Mouse (Mus musculus) CH12.LX (cell line): Measurements from ENCODE around the gene Lamc1. TPM values are rescaled to one million over a fixed set of nuclear protein-coding genes. Genes with fewer than 3 reads are reported as not detected.

ENCODE experiments used
- DNase-seq: peaks from one replicate; pipeline ENCODE4 v3.0.0-alpha.2; 2013; ENCODE audit errors: extremely low read depth
- H3K27ac ChIP-seq: 2 replicates; pipeline ENCODE4 v1.5.1; 2012; ENCODE audit warnings: low read depth, mild to moderate bottlenecking, control low read depth, moderate library complexity; ENCODE audit not compliant: insufficient read depth
- H3K27me3 ChIP-seq: replicated peaks from 2 replicates; pipeline ENCODE3; 2012; ENCODE audit warnings: inconsistent platforms
- H3K36me3 ChIP-seq, 2 experiments: replicated peaks in 1 of 2; 2 replicates each; pipeline versions ENCODE3 to v1.6.1; 2012; ENCODE audit warnings: inconsistent platforms in 1 of 2, low read length in 1 of 2, mild to moderate bottlenecking in 1 of 2, mixed read lengths in 1 of 2, moderate library complexity in 1 of 2; ENCODE audit not compliant: control insufficient read depth in 1 of 2, insufficient read depth in 1 of 2
- H3K4me1 ChIP-seq, 2 experiments: 2 replicates each; pipeline ENCODE4 v1.6.1; 2012; ENCODE audit warnings: inconsistent platforms in 1 of 2, moderate library complexity in 1 of 2; ENCODE audit not compliant: insufficient read depth in 2 of 2, control insufficient read depth in 1 of 2
- H3K4me2 ChIP-seq: 2 replicates; pipeline ENCODE4 v1.6.1; 2012; ENCODE audit warnings: low read depth, mild to moderate bottlenecking, control low read depth; ENCODE audit not compliant: poor library complexity, insufficient read depth, severe bottlenecking
- H3K4me3 ChIP-seq, 3 experiments: fragments of 150-350 bp in 1 of 3; sonication (generic) in 1 of 3; replicated peaks in 1 of 3; 2 replicates each; pipeline versions ENCODE3 to v1.5.1; 2011 to 2012; ENCODE audit warnings: low read depth in 2 of 3, low read length in 2 of 3, mild to moderate bottlenecking in 2 of 3, moderate library complexity in 2 of 3, control low read depth in 1 of 3, improper control_type of control experiment in 1 of 3, inconsistent platforms in 1 of 3, mixed read lengths in 1 of 3; ENCODE audit not compliant: poor library complexity in 1 of 3
- H3K79me2 ChIP-seq: replicated peaks from 2 replicates; pipeline ENCODE4 v1.6.1; 2012; ENCODE audit warnings: mild to moderate bottlenecking, moderate library complexity; ENCODE audit not compliant: control insufficient read depth, poor library complexity, insufficient read depth, severe bottlenecking; ENCODE audit errors: extremely low read depth
- H3K9ac ChIP-seq: 2 replicates; pipeline ENCODE4 v1.6.1; 2012; ENCODE audit warnings: low read depth, mild to moderate bottlenecking, control low read depth, moderate library complexity; ENCODE audit not compliant: insufficient read depth
- H3K9me3 ChIP-seq: replicated peaks from 2 replicates; pipeline ENCODE3; 2012; ENCODE audit warnings: low read length, inconsistent platforms, mixed read lengths
- ELF1 ChIP-seq: IDR thresholded peaks from 2 replicates; pipeline ENCODE4 v1.6.1; 2014; ENCODE audit warnings: low read depth, mild to moderate bottlenecking, inconsistent platforms, low read length, improper control_type of control experiment
- JUN ChIP-seq: IDR thresholded peaks from 2 replicates; pipeline ENCODE4 v1.6.1; 2011; ENCODE audit warnings: low read depth, mild to moderate bottlenecking, low read length, improper control_type of control experiment, moderate library complexity; ENCODE audit not compliant: insufficient read depth
- JUND ChIP-seq: conservative IDR thresholded peaks from 2 replicates; pipeline ENCODE4 v1.6.1; 2011; ENCODE audit warnings: low read depth, low read length, improper control_type of control experiment
- MXI1 ChIP-seq: IDR thresholded peaks from 2 replicates; pipeline ENCODE4 v1.6.1; 2011; ENCODE audit warnings: mild to moderate bottlenecking, low read depth, low read length, improper control_type of control experiment
- PAX5 ChIP-seq: IDR thresholded peaks from 2 replicates; pipeline ENCODE4 v1.6.1; 2012; ENCODE audit warnings: low read length, inconsistent platforms, mixed read lengths
- UBTF ChIP-seq: IDR thresholded peaks from 2 replicates; pipeline ENCODE4 v1.6.1; 2012; ENCODE audit warnings: low read depth, mild to moderate bottlenecking, inconsistent platforms, low read length, improper control_type of control experiment, moderate library complexity
- ZKSCAN1 ChIP-seq: IDR thresholded peaks from 2 replicates; pipeline ENCODE4 v1.6.1; 2012; ENCODE audit warnings: low read depth, inconsistent platforms, low read length, improper control_type of control experiment, borderline replicate concordance
- dilution Hi-C: fragments of 300-500 bp; cut with MboI; formaldehyde crosslinking; loops from 2 replicates; pipeline ENCODE4 v1.14.3; 2020; ENCODE audit warnings: low sequenced_read_pairs; ENCODE audit not compliant: extremely low pct_unique_long_range_greater_than_20kb, extremely low pct_ligation_motif_present
- in situ Hi-C: fragments of 300-500 bp; cut with MboI; formaldehyde crosslinking; loops from 3 replicates; pipeline ENCODE4 v1.14.3; 2019; ENCODE audit warnings: low sequenced_read_pairs, low pct_ligation_motif_present, low pct_unique_long_range_greater_than_20kb, mixed read lengths
- polyA plus RNA-seq: library from polyadenylated mRNA; unstranded; fragments of >175 nt; gene quantifications from 2 replicates; pipeline ENCODE4 v1.2.1, GENCODE M21; 2012; ENCODE audit warnings: low read depth; ENCODE audit not compliant: insufficient read length
- total RNA-seq, 2 experiments: library from RNA; depleted of rRNA; stranded (reverse); fragments of 300-350 nt in 1 of 2; fragments of >200 nt in 1 of 2; gene quantifications; 2 replicates each; pipeline ENCODE4 v1.2.3; 2012 to 2014

Lamc1 gene
- total and polyA plus RNA-seq, 3 experiments, result 5.7 to 16.7 (median 10.5) TPM

DNA sequence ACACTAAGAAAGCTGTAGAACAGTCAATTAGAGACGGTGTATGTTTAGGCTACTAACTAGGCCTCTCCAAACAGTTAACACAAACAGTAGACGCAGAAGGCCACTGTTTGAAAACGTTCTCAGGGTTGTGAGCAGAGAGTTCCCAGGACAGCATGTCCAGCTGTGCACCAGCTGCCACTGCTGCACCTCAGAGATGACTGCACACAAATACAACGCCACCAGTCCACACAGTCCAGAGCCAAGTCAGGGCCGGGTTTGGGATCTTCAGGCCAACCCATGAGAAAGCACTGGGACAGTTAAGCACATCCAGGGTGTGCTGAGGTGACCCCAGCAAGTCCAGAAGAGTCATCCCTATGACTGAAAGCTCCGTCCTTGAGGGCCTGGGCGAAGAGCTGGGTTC, 67.0 kb downstream of the Lamc1 start:
- in situ Hi-C loops (no loop called here), dilution Hi-C loops (no loop called here)
- TF ChIP-seq MXI1, result no peak
- DNase-seq, result no peak
- Histone ChIP-seq H3K27me3 (no peaks in the 10 kb centered on the region), H3K79me2 (no peaks in the 10 kb centered on the region), H3K4me2 (no peak overlapping the region), H3K9ac (no peak overlapping the region), H3K36me3 (peaks cover 3 to 13% of the 10 kb centered on the region in 2 experiments), H3K27ac (no peak overlapping the region), H3K4me1 (peaks cover 14 to 24% of the 10 kb centered on the region in 2 experiments), H3K4me3 (no peak overlapping the region), H3K9me3 (no peaks in the 10 kb centered on the region)

DNA sequence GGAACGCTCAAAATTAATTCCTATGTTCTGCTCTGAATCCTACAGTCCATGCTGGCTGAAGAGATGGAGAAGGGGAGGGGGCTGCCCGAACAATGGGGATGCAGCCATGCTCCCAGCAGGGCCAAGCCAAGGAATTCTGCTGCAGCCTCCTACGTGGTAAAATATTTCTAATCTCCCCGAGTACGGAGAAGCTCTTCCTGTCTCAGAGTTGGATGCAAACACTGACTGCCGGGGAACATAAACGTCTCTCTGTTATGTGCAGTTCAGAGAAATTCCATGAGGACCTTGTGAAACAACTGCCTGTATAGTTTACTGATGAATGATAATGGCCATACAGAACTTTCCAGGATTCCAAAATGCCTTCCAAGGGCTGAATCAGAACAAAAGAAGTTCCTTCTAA, 67.5 kb downstream of the Lamc1 start:
- in situ Hi-C loops (no loop called here), dilution Hi-C loops (no loop called here)
- no peak overlapping the region for H3K4me2 ChIP-seq
- no peak overlapping the region for H3K9ac ChIP-seq
- H3K27ac ChIP-seq, result no peak overlapping the region
- H3K79me2 ChIP-seq, result no peaks in the 10 kb centered on the region
- H3K4me3 ChIP-seq, result no peak overlapping the region
- H3K4me1 ChIP-seq, result peaks cover 14 to 23% of the 10 kb centered on the region in 2 experiments
- H3K9me3 ChIP-seq, result no peaks in the 10 kb centered on the region
- no peak for DNase-seq
- no peak for TF ChIP-seq ELF1
- TF ChIP-seq PAX5, result no peak
- TF ChIP-seq JUN, result no peak
- no peak for TF ChIP-seq UBTF
- no peaks in the 10 kb centered on the region for H3K27me3 ChIP-seq
- peaks cover 3 to 15% of the 10 kb centered on the region in 2 experiments for H3K36me3 ChIP-seq

DNA sequence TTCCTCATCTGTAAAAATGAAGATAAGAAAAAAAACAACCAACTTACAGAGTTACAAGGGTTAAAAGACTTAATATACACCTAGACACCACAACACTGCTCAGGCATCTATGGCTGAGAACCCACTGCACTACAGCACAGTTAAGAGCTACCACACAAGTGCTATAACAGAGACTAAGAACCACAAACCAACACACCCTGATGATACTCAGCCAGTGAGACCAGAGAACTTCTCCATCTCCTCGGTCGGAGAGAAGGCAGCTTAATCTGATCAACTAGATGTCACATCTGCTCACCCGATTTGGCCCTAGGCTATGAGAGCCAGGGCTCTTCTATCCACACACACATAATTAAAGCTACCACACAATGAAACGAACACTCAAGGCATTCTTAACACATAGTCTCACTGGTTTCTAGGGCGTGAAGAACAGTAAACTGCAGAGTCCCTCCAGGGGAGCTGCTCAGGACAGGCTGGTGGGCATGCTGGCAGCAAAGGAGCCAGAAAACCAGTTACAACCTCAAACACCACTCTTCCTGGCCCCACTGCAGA, 72.8 kb downstream of the Lamc1 start:
- H3K36me3 ChIP-seq, result peaks cover 6 to 39% of the 10 kb centered on the region in 2 experiments
- no peak overlapping the region for H3K9ac ChIP-seq
- H3K27me3 ChIP-seq, result no peaks in the 10 kb centered on the region
- H3K9me3 ChIP-seq, result no peaks in the 10 kb centered on the region
- no peaks in the 10 kb centered on the region for H3K79me2 ChIP-seq
- no peak overlapping the region for H3K4me3 ChIP-seq
- dilution Hi-C loops, result no loop called here
- no peak overlapping the region for H3K4me2 ChIP-seq
- no peak for DNase-seq
- TF ChIP-seq ZKSCAN1, result no peak
- no peak for TF ChIP-seq JUND
- TF ChIP-seq JUN, result no peak
- H3K27ac ChIP-seq, result no peak overlapping the region
- H3K4me1 ChIP-seq, result no peaks in the 10 kb centered on the region
- in situ Hi-C loops, result no loop called here
